Mouse (Mus musculus) kidney, adult 2 months (tissue): ENCODE data around the gene Nsun2.

Experiments used
- CTCF ChIP-seq: fragments of 200-500 bp; conservative IDR thresholded peaks from 2 replicates; pipeline ENCODE4 v1.5.1; 2011; ENCODE audit warnings: low read depth, mild to moderate bottlenecking, control low read depth, low read length, moderate library complexity, mixed read lengths; ENCODE audit not compliant: insufficient read depth, insufficient read length
- POLR2A ChIP-seq: fragments of 200-500 bp; IDR thresholded peaks from one replicate; pipeline ENCODE4 v1.6.1; 2011; ENCODE audit warnings: low read depth, low read length, control low read depth

- TF ChIP-seq CTCF, result peak; percentile 64
- TF ChIP-seq POLR2A, result no peak
Observed at GRCm38 (mm10) chr13:69485326-69485725, 48.2 kb upstream of the Nsun2 start.
